Mouse (Mus musculus) hindbrain, embryonic 15.5 days (tissue): Measurements from ENCODE around the gene Cdkl3. TPM values are rescaled to one million over a fixed set of nuclear protein-coding genes. Genes with fewer than 3 reads are reported as not detected.

Experiments
- ATAC-seq: fragments of 200-750 bp; cut with Nextera tagmentation; 2 replicates; pipeline ENCODE4 v1.8.0; 2017; ENCODE audit warnings: low read depth, moderate number of reproducible peaks, moderate TSS enrichment; ENCODE audit not compliant: low FRiP score
- H3K27ac ChIP-seq: fragments of 300-500 bp; sonication (generic); replicated peaks from 2 replicates; pipeline ENCODE4 v1.5.1; 2015; ENCODE audit warnings: mild to moderate bottlenecking, inconsistent platforms
- H3K27me3 ChIP-seq: fragments of 300-500 bp; sonication (generic); 2 replicates; pipeline ENCODE4 v1.6.1; 2015; ENCODE audit warnings: control low read depth, inconsistent platforms
- H3K36me3 ChIP-seq: fragments of 300-500 bp; sonication (generic); 2 replicates; pipeline ENCODE4 v1.6.1; 2015; ENCODE audit warnings: control low read depth, inconsistent platforms
- H3K4me1 ChIP-seq: fragments of 300-500 bp; sonication (generic); replicated peaks from 2 replicates; pipeline ENCODE4 v1.6.1; 2015; ENCODE audit warnings: control low read depth, inconsistent platforms
- H3K4me2 ChIP-seq: fragments of 300-500 bp; sonication (generic); 2 replicates; pipeline ENCODE4 v1.6.1; 2015; ENCODE audit warnings: moderate library complexity, mild to moderate bottlenecking, inconsistent platforms
- H3K4me3 ChIP-seq: fragments of 300-500 bp; sonication (generic); 2 replicates; pipeline ENCODE4 v1.5.1; 2015; ENCODE audit warnings: mild to moderate bottlenecking, inconsistent platforms
- H3K9ac ChIP-seq: fragments of 300-500 bp; sonication (generic); 2 replicates; pipeline ENCODE4 v1.6.1; 2015; ENCODE audit warnings: inconsistent platforms
- H3K9me3 ChIP-seq: fragments of 300-500 bp; sonication (generic); 2 replicates; pipeline ENCODE4 v1.6.1; 2016; ENCODE audit warnings: control low read depth, inconsistent platforms
- WGBS: fragments of 180-500 bp; shearing (Covaris S2); methylation state at CpG from one replicate; pipeline ENCODE4 v1.1.7; 2015; 5-methylcytosine and 5-hydroxymethylcytosine counted together
- polyA plus RNA-seq: library from polyadenylated mRNA; unstranded; fragments of >200 nt; fragmentation: Nextera tagmentation; extraction: Ambion mirVana; gene quantifications from 2 replicates; pipeline ENCODE4 v1.2.1, GENCODE M21; 2015

The Cdkl3 gene
- polyA plus RNA-seq, 1 experiment from 2014 or later: 26.0 TPM

- no peak overlapping the region for H3K4me2 ChIP-seq
- H3K36me3 ChIP-seq: peaks cover 48% of the 10 kb centered on the region
- H3K4me1 ChIP-seq: peaks cover 15% of the 10 kb centered on the region
- H3K4me3 ChIP-seq: no peak overlapping the region
- no peaks in the 10 kb centered on the region for H3K9me3 ChIP-seq
- 97% methylated on average over 6 of the region's 6 CpGs for WGBS
- no peaks in the 10 kb centered on the region for H3K27me3 ChIP-seq
- no peak overlapping the region for H3K27ac ChIP-seq
- no peak for ATAC-seq
- no peak overlapping the region for H3K9ac ChIP-seq
Measured at GRCm38 (mm10) chr11:51971644-51972043, 32.4 kb upstream of the Cdkl3 start.

GRCm38 (mm10) chr11:51999611-52000289, 4.3 kb upstream of the Cdkl3 start:
- Histone ChIP-seq H3K4me1 (peaks cover 42% of the 10 kb centered on the region), H3K9ac (peak overlapping the region; percentile 87), H3K4me3 (peak overlapping the region; percentile 97), H3K27ac (peak overlapping the region; percentile 99), H3K9me3 (no peaks in the 10 kb centered on the region), H3K4me2 (peak overlapping the region; percentile 89), H3K27me3 (no peaks in the 10 kb centered on the region), H3K36me3 (peaks cover 23% of the 10 kb centered on the region)
- ATAC-seq: peak; percentile 54
- WGBS: under 1% methylated on average over 29 of the region's 29 CpGs

- Histone ChIP-seq H3K4me3 (peak within 1 kb of the TSS; percentile 97), H3K9ac (peak within 1 kb of the TSS; percentile 87), H3K4me2 (peak within 1 kb of the TSS; percentile 89), H3K36me3 (peaks cover 17% of the 10 kb centered on the region), H3K9me3 (no peaks in the 10 kb centered on the region), H3K4me1 (peaks cover 47% of the 10 kb centered on the region), H3K27ac (peak within 1 kb of the TSS; percentile 99), H3K27me3 (no peaks in the 10 kb centered on the region)
- ATAC-seq: peak; percentile 84
- 2% methylated on average over 54 of the region's 63 CpGs for WGBS
Measured at GRCm38 (mm10) chr11:52000290-52000962, 3.6 kb upstream of the Cdkl3 start, which contains the start of gene Ube2b. Gene Ube2b (minus strand): TSS chr11:52000762.

- ATAC-seq: no peak
Measured at GRCm38 (mm10) chr11:52001341-52001740, 2.7 kb upstream of the Cdkl3 start.

GRCm38 (mm10) chr11:52001861-52002260, 2.2 kb upstream of the Cdkl3 start:
- no peak overlapping the region for H3K4me3 ChIP-seq
- peaks cover 8% of the 10 kb centered on the region; the same call in 1 of the 2 replicates for H3K36me3 ChIP-seq
- H3K9me3 ChIP-seq: no peaks in the 10 kb centered on the region
- H3K27me3 ChIP-seq: no peaks in the 10 kb centered on the region
- ATAC-seq: no peak
- no peak overlapping the region for H3K4me2 ChIP-seq
- WGBS: 91% methylated on average over 8 of the region's 8 CpGs
- peaks cover 54% of the 10 kb centered on the region for H3K4me1 ChIP-seq
- H3K9ac ChIP-seq: no peak overlapping the region
- no peak overlapping the region for H3K27ac ChIP-seq

More at GRCm38 (mm10) chr11:52001341-52001740, 2.7 kb upstream of the Cdkl3 start:
- Histone ChIP-seq H3K9ac (no peak overlapping the region), H3K36me3 (peaks cover 12% of the 10 kb centered on the region; the same call in 1 of the 2 replicates), H3K4me2 (peak overlapping the region; percentile 89), H3K27me3 (no peaks in the 10 kb centered on the region), H3K9me3 (no peaks in the 10 kb centered on the region), H3K4me3 (peak overlapping the region; percentile 97; the same call in 1 of the 2 replicates), H3K4me1 (peaks cover 53% of the 10 kb centered on the region), H3K27ac (peak overlapping the region; percentile 99; the same call in 1 of the 2 replicates)
- 71% methylated on average over 10 of the region's 10 CpGs for WGBS

- no peak for ATAC-seq
- Histone ChIP-seq H3K4me1 (peaks cover 43% of the 10 kb centered on the region), H3K9ac (no peak overlapping the region), H3K27me3 (no peaks in the 10 kb centered on the region), H3K9me3 (no peaks in the 10 kb centered on the region), H3K36me3 (no peaks in the 10 kb centered on the region), H3K4me3 (0 out of 2 replicates have a peak overlapping the region, but pooled peaks have one; percentile 89), H3K27ac (peak overlapping the region; percentile 93), H3K4me2 (peak overlapping the region; percentile 64)
- 77% methylated on average over 13 of the region's 13 CpGs for WGBS
Measured at GRCm38 (mm10) chr11:52002842-52003504, 1.0 kb upstream of the Cdkl3 start.

- WGBS: 18% methylated on average over 4 of the region's 4 CpGs
- Histone ChIP-seq H3K9ac (peak overlapping the region; percentile 92), H3K36me3 (no peaks in the 10 kb centered on the region), H3K27me3 (no peaks in the 10 kb centered on the region), H3K4me1 (peaks cover 38% of the 10 kb centered on the region), H3K4me2 (peak overlapping the region; percentile 64), H3K9me3 (no peaks in the 10 kb centered on the region), H3K4me3 (peak overlapping the region; percentile 89), H3K27ac (peak overlapping the region; percentile 93)
- no peak for ATAC-seq
Measured at GRCm38 (mm10) chr11:52003505-52003771, 583 bp upstream of the Cdkl3 start.

- Histone ChIP-seq H3K4me2 (peak overlapping the region; percentile 40), H3K27me3 (no peaks in the 10 kb centered on the region), H3K27ac (no peak overlapping the region), H3K36me3 (no peaks in the 10 kb centered on the region), H3K9ac (no peak overlapping the region), H3K9me3 (no peaks in the 10 kb centered on the region), H3K4me3 (peak overlapping the region; percentile 18; the same call in 1 of the 2 replicates), H3K4me1 (peaks cover 28% of the 10 kb centered on the region)
- 52% methylated on average over 2 of the region's 2 CpGs for WGBS
- ATAC-seq: no peak
Measured at GRCm38 (mm10) chr11:52005586-52005985, 1.6 kb downstream of the Cdkl3 start.

GRCm38 (mm10) chr11:52011011-52011410, 7.0 kb downstream of the Cdkl3 start:
- ATAC-seq: no peak
- H3K27me3 ChIP-seq: no peaks in the 10 kb centered on the region
- 91% methylated on average over 11 of the region's 11 CpGs for WGBS

GRCm38 (mm10) chr11:52011541-52011940, 7.5 kb downstream of the Cdkl3 start:
- Histone ChIP-seq H3K27ac (no peak overlapping the region), H3K27me3 (no peaks in the 10 kb centered on the region), H3K4me3 (no peak overlapping the region), H3K36me3 (no peaks in the 10 kb centered on the region), H3K9ac (no peak overlapping the region), H3K4me1 (no peaks in the 10 kb centered on the region), H3K4me2 (no peak overlapping the region), H3K9me3 (no peaks in the 10 kb centered on the region)
- WGBS: 82% methylated on average over 5 of the region's 5 CpGs
- ATAC-seq: no peak

More at GRCm38 (mm10) chr11:52011011-52011410, 7.0 kb downstream of the Cdkl3 start:
- Histone ChIP-seq H3K36me3 (no peaks in the 10 kb centered on the region), H3K4me2 (no peak overlapping the region), H3K4me1 (0 out of 2 replicates have a peak, but pooled peaks cover 4% of the 10 kb centered on the region), H3K9me3 (no peaks in the 10 kb centered on the region), H3K4me3 (no peak overlapping the region), H3K9ac (no peak overlapping the region), H3K27ac (no peak overlapping the region)

GRCm38 (mm10) chr11:52018217-52018616, 14.2 kb downstream of the Cdkl3 start:
- Histone ChIP-seq H3K4me3 (no peak overlapping the region), H3K36me3 (peaks cover 10% of the 10 kb centered on the region), H3K4me2 (no peak overlapping the region), H3K9ac (no peak overlapping the region), H3K9me3 (no peaks in the 10 kb centered on the region), H3K4me1 (no peaks in the 10 kb centered on the region), H3K27ac (no peak overlapping the region), H3K27me3 (no peaks in the 10 kb centered on the region)
- no peak for ATAC-seq
- 89% methylated on average over 9 of the region's 9 CpGs for WGBS

GRCm38 (mm10) chr11:52032356-52032755, 28.3 kb downstream of the Cdkl3 start:
- no peak overlapping the region for H3K4me2 ChIP-seq
- no peaks in the 10 kb centered on the region for H3K4me1 ChIP-seq
- H3K27me3 ChIP-seq: no peaks in the 10 kb centered on the region
- peaks cover 13% of the 10 kb centered on the region; the same call in 1 of the 2 replicates for H3K36me3 ChIP-seq
- WGBS: 79% methylated on average over 8 of the region's 8 CpGs
- no peak overlapping the region for H3K4me3 ChIP-seq
- no peak for ATAC-seq
- no peak overlapping the region for H3K27ac ChIP-seq
- H3K9me3 ChIP-seq: no peaks in the 10 kb centered on the region
- H3K9ac ChIP-seq: no peak overlapping the region
